Mouse (Mus musculus) ES-Bruce4 (cell line): Measurements from ENCODE around the gene Plxnb1. TPM values are rescaled to one million over a fixed set of nuclear protein-coding genes. Genes with fewer than 3 reads are reported as not detected.

ENCODE experiments used
- H3K27ac ChIP-seq: 2 replicates; pipeline ENCODE4 v1.5.1; 2012; ENCODE audit warnings: low read length, inconsistent platforms; ENCODE audit not compliant: insufficient read depth
- H3K27me3 ChIP-seq: 2 replicates; pipeline ENCODE4 v1.6.1; 2012; ENCODE audit warnings: mild to moderate bottlenecking, low read length, inconsistent platforms; ENCODE audit not compliant: control insufficient read depth, poor library complexity, insufficient read depth, severe bottlenecking
- H3K36me3 ChIP-seq: 2 replicates; pipeline ENCODE4 v1.6.1; 2012; ENCODE audit warnings: inconsistent platforms, mild to moderate bottlenecking, low read length, moderate library complexity; ENCODE audit not compliant: control insufficient read depth, poor library complexity, insufficient read depth, severe bottlenecking
- H3K4me1 ChIP-seq: one replicate; pipeline ENCODE4 v1.8.1; 2011; ENCODE audit warnings: low read length; ENCODE audit not compliant: control insufficient read depth, insufficient read depth
- H3K4me3 ChIP-seq: 2 replicates; pipeline ENCODE4 v1.5.1; 2011; ENCODE audit warnings: low read depth, mild to moderate bottlenecking, low read length
- H3K9ac ChIP-seq: 2 replicates; pipeline ENCODE4 v1.6.1; 2012; ENCODE audit warnings: low read depth, mild to moderate bottlenecking, inconsistent platforms; ENCODE audit not compliant: poor library complexity, severe bottlenecking
- H3K9me3 ChIP-seq: replicated peaks from 2 replicates; pipeline ENCODE4 v1.6.1; 2012; ENCODE audit warnings: mild to moderate bottlenecking, low read length, inconsistent platforms; ENCODE audit not compliant: control insufficient read depth, poor library complexity, insufficient read depth, severe bottlenecking
- CTCF ChIP-seq: IDR thresholded peaks from one replicate; pipeline ENCODE4 v1.8.1; 2011; ENCODE audit warnings: low read depth, low read length
- EP300 ChIP-seq: IDR thresholded peaks from 2 replicates; pipeline ENCODE4 v1.6.1; 2011; ENCODE audit warnings: low read depth, low read length; ENCODE audit not compliant: insufficient read depth
- POLR2A ChIP-seq: IDR thresholded peaks from one replicate; pipeline ENCODE4 v1.8.1; 2011; ENCODE audit warnings: low read length; ENCODE audit not compliant: insufficient read depth
- polyA plus RNA-seq: library from polyadenylated mRNA; stranded (reverse); fragments of >200 nt; gene quantifications from 2 replicates; pipeline ENCODE4 v1.2.4, GENCODE M21; 2011; ENCODE audit warnings: low read depth; ENCODE audit not compliant: missing spikeins, insufficient read depth, insufficient read length

Plxnb1 gene
- polyA plus RNA-seq, 1 experiment = 16.1 TPM

DNA sequence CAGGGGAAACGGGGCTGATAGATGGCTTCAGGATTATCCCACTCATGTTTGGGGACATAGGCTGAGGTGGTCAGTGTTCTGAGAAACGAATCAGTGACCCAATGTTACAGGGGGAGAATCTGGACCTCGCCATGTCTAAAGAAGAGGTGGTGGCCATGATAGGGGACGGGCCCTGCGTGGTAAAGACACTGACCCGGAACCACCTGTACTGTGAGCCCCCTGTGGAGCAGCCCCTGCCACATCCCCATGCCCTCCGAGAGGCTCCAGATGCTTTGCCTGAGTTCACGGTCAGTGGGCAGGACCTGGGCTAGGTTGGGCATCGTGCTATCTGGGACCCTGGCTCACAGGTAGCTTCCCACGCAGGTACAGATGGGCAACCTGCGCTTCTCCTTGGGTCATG is 15.1 kb downstream of the Plxnb1 start:
- H3K36me3 ChIP-seq = peaks cover 13% of the 10 kb centered on the region; the same call in 1 of the 2 replicates
- no peak overlapping the region for H3K9ac ChIP-seq
- peaks cover 6% of the 10 kb centered on the region; the same call in 1 of the 2 replicates for H3K9me3 ChIP-seq
- TF ChIP-seq EP300 = no peak
- TF ChIP-seq POLR2A = no peak
- TF ChIP-seq CTCF = no peak
- no peak overlapping the region for H3K27ac ChIP-seq
- H3K27me3 ChIP-seq = no peaks in the 10 kb centered on the region
- no peak overlapping the region for H3K4me3 ChIP-seq
- no peaks in the 10 kb centered on the region for H3K4me1 ChIP-seq

GRCm38 (mm10) chr9:109111101-109111500 is 15.9 kb downstream of the Plxnb1 start:
- Histone ChIP-seq H3K9ac (no peak overlapping the region), H3K4me3 (no peak overlapping the region), H3K9me3 (peaks cover 6% of the 10 kb centered on the region; the same call in 1 of the 2 replicates), H3K36me3 (peaks cover 14% of the 10 kb centered on the region; the same call in 1 of the 2 replicates), H3K27me3 (no peaks in the 10 kb centered on the region), H3K4me1 (no peaks in the 10 kb centered on the region), H3K27ac (no peak overlapping the region)
- TF ChIP-seq POLR2A (no peak), EP300 (no peak), CTCF (no peak)

- H3K27me3 ChIP-seq = no peaks in the 10 kb centered on the region
- H3K27ac ChIP-seq = no peak overlapping the region
- H3K9me3 ChIP-seq = peaks cover 6% of the 10 kb centered on the region; the same call in 1 of the 2 replicates
- H3K9ac ChIP-seq = no peak overlapping the region
- H3K4me1 ChIP-seq = no peaks in the 10 kb centered on the region
- TF ChIP-seq EP300 (no peak), POLR2A (no peak), CTCF (no peak)
- no peak overlapping the region for H3K4me3 ChIP-seq
- peaks cover 15% of the 10 kb centered on the region; the same call in 1 of the 2 replicates for H3K36me3 ChIP-seq
Measured at GRCm38 (mm10) chr9:109111591-109111990, 16.4 kb downstream of the Plxnb1 start.

DNA sequence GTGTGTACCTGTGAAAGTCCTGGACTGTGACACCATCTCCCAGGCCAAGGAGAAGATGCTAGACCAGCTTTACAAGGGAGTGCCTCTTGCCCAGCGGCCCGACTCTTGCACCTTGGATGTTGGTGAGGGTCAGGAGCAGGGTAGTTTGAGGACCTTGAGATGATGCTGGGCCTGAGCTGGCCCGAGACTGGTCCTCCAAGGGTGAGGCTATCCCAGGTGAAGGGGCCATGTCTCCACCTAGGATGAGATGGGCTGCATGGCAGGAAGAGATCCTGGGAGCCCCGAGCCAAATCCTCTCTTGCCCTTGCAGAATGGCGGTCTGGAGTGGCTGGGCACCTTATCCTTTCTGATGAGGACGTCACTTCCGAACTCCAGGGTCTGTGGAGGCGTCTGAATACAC is 18.1 kb downstream of the Plxnb1 start:
- Histone ChIP-seq H3K9me3 (peaks cover 6% of the 10 kb centered on the region; the same call in 1 of the 2 replicates), H3K36me3 (peaks cover 17% of the 10 kb centered on the region; the same call in 1 of the 2 replicates), H3K4me3 (no peak overlapping the region), H3K9ac (no peak overlapping the region), H3K27ac (no peak overlapping the region), H3K27me3 (no peaks in the 10 kb centered on the region), H3K4me1 (no peaks in the 10 kb centered on the region)
- TF ChIP-seq EP300 (no peak), POLR2A (no peak), CTCF (no peak)

DNA sequence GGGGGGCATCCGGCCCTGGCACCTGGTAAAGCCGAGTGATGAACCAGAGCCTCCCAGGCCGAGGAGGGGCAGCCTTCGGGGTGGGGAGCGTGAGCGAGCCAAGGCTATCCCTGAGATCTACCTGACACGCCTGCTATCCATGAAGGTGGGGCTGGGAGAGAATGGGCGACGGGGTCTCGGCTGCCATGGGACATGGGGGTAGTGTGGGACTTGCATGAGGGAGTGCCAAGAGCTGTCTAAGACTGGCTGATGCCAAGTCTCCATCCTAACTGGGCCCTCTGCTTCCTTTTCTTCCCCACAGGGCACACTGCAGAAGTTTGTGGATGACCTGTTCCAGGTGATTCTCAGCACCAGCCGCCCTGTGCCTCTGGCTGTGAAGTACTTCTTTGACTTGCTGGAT is 19.1 kb downstream of the Plxnb1 start:
- H3K4me1 ChIP-seq = no peaks in the 10 kb centered on the region
- H3K27ac ChIP-seq = no peak overlapping the region
- H3K9ac ChIP-seq = no peak overlapping the region
- H3K9me3 ChIP-seq = peaks cover 6% of the 10 kb centered on the region; the same call in 1 of the 2 replicates
- TF ChIP-seq CTCF (no peak), POLR2A (no peak), EP300 (no peak)
- H3K36me3 ChIP-seq = peaks cover 17% of the 10 kb centered on the region; the same call in 1 of the 2 replicates
- no peak overlapping the region for H3K4me3 ChIP-seq
- H3K27me3 ChIP-seq = no peaks in the 10 kb centered on the region

DNA sequence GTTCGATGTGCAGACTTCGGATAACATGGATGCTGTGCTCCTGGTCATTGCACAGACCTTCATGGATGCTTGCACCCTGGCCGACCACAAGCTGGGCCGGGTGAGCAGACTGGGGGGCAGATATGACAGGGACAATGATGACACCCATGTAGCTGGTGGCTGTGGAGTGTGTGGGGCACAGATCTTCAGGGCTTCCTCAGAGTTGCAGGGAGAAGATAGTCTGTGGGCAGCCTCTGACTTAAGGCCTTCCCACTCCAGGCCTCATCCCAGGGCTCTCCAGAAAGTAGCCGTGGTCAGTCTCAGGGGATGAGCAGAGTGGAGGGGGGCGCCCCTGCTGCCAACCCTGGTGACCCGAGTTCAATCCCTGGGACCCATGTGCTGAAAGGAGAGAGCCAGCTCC is 19.7 kb downstream of the Plxnb1 start:
- peaks cover 14% of the 10 kb centered on the region; the same call in 1 of the 2 replicates for H3K36me3 ChIP-seq
- no peak overlapping the region for H3K27ac ChIP-seq
- no peak overlapping the region for H3K4me3 ChIP-seq
- no peaks in the 10 kb centered on the region for H3K4me1 ChIP-seq
- H3K27me3 ChIP-seq = no peaks in the 10 kb centered on the region
- no peak overlapping the region for H3K9ac ChIP-seq
- peaks cover 1% of the 10 kb centered on the region; the same call in 1 of the 2 replicates for H3K9me3 ChIP-seq
- TF ChIP-seq EP300 = no peak
- no peak for TF ChIP-seq CTCF
- TF ChIP-seq POLR2A = no peak
